Mouse (Mus musculus) erythroid progenitor cell, adult 5-6 weeks (primary cell): Measurements from ENCODE around the gene Cdca7l. TPM values are rescaled to one million over a fixed set of nuclear protein-coding genes. Genes with fewer than 3 reads are reported as not detected.
"Not testable (repeated sequence)": the region's sequence is repeated elsewhere in the genome, so short reads cannot be mapped to it uniquely, and the experiment has no call there.

ENCODE experiments used
- ATAC-seq: replicated peaks from 2 replicates; pipeline ENCODE4 v1.8.0; 2016; ENCODE audit warnings: moderate number of reproducible peaks, mild to moderate bottlenecking, moderate TSS enrichment, inconsistent platforms; ENCODE audit not compliant: poor library complexity, low FRiP score, severe bottlenecking
- total RNA-seq, 2 experiments: library from RNA; stranded (forward) in 1 of 2; stranded (reverse) in 1 of 2; fragments of 150-400 nt in 1 of 2; fragments of 186-747, 209-891 nt in 1 of 2; gene quantifications; 2 replicates each; pipeline versions ENCODE4 v1.2.3 to v1.2.4; 2015 to 2017; ENCODE audit warnings: low replicate concordance in 2 of 2

Gene Cdca7l
- total RNA-seq (2015; ENCODE audit: low replicate concordance), result 5.9 and 7.6 TPM in 2 replicates
- 16.7 and 17.9 TPM in 2 replicates for total RNA-seq (2017; ENCODE audit: low replicate concordance)

- ATAC-seq, result not testable (repeated sequence)
Measured at GRCm38 (mm10) chr12:117803989-117804388, at the start of gene Cdca7l. Gene Cdca7l (plus strand): TSS chr12:117804289.

- ATAC-seq, result no peak
Measured at GRCm38 (mm10) chr12:117756010-117756409, 48.1 kb upstream of the Cdca7l start.

DNA sequence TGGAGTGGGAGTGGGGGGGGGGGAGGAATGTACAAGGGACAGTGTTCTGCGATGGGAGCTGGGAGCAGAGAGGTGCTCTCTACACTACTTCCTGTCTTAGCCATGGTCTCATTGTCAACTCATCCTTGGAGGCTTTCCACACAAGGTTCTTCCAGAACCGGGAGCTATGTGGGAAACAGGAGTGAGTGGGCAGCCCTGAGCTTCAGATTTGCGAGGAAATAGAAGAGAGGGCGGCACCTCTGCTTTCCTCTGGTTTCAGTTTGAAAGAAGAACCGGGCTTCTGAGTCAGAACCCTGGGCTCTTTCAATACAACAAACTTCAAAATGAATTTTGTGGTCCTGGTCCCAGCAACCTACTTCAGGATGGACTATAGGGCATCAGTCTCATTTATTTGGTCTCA is 43.7 kb upstream of the Cdca7l start:
- ATAC-seq, result no peak

DNA sequence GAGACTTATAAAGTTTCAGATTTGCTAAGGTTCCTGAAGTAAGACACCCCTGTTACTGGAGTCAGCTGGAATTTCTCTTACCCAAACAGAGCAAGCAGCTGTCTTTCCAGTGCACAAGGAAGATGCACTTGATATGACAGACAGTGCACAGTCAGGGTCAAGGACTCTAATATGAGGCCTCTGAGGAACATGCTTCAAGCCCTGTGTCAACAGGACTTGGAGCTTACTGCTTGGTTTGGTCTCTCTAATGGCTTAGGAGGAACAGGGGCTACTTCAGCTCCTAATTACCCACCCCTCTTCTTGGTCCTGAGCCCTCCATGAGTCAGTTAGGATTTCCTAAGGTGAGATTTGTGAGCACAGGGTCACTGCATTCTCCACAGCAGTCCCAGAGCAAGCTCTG is 43.2 kb upstream of the Cdca7l start:
- ATAC-seq, result no peak

GRCm38 (mm10) chr12:117761698-117762097 is 42.4 kb upstream of the Cdca7l start:
- no peak for ATAC-seq

DNA sequence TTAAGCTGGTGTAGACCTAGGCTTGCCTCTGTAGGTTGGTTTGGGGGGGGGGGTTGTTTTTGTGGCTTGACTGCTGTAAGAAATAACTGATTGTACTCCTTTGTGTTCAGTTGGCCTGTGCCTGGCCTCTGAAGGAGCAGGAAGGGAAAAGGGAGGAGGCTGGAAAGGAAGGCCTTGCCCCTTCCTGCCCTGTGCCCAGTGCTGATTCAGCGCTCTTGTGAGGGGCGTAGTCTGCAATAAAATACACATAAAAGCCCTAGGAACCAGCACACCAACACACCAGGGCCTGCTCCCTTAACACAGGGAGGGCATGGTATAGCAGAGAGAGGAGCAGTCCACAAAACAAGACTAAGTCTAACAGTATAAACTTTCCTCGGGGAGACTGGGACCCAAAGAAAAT is 40.8 kb upstream of the Cdca7l start:
- no peak for ATAC-seq

GRCm38 (mm10) chr12:117764839-117765238 is 39.2 kb upstream of the Cdca7l start:
- no peak; the same call in 1 of the 2 replicates for ATAC-seq

DNA sequence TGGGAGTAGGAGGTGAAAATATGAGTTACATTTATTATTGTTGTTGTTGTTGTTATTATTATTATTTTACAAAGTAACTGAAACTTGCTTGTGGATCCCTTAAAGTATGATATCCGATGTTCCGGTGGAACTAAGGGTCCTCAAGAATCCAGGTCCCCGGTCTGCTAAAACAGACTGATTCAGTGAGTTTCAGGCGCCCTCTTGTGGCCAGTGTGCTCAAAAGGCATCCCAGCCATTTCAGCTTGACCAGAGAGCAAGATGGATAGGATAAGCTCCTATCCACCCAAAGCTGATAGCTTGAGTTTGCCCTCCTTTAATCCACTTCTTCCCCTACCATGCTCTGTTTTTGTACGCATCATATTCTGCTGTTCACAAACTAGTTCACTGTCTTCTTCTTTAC is 35.0 kb upstream of the Cdca7l start:
- ATAC-seq, result no peak

- ATAC-seq, result no peak
Measured at GRCm38 (mm10) chr12:117770211-117770610, 33.9 kb upstream of the Cdca7l start.

- no peak for ATAC-seq
Measured at GRCm38 (mm10) chr12:117771156-117771555, 32.9 kb upstream of the Cdca7l start.

GRCm38 (mm10) chr12:117772638-117773037 is 31.5 kb upstream of the Cdca7l start:
- ATAC-seq, result no peak

GRCm38 (mm10) chr12:117776841-117777240 is 27.2 kb upstream of the Cdca7l start:
- ATAC-seq, result no peak

DNA sequence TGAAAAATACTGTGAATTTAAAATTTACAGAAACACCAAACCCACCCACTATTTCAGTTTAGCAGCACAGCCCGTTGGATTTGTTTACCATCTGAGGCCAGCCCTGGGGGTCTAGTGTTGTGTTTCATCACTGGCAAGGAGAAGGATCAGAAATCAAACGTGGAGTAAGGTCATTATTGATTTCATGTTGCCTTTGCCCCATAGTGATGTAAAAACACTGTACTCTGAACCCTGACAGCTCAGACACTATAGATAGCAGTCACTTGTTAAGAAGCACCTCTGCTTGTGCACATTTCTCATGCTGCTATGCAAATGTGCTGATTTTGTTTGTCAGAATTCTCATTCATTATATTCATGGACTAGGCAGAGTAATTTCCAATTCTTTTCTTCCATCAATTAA is 22.7 kb upstream of the Cdca7l start:
- no peak for ATAC-seq

- no peak for ATAC-seq
Measured at GRCm38 (mm10) chr12:117783426-117783825, 20.7 kb upstream of the Cdca7l start.

GRCm38 (mm10) chr12:117786621-117787020 is 17.5 kb upstream of the Cdca7l start:
- no peak for ATAC-seq

- ATAC-seq, result no peak
Measured at GRCm38 (mm10) chr12:117788513-117789011, 15.5 kb upstream of the Cdca7l start.

DNA sequence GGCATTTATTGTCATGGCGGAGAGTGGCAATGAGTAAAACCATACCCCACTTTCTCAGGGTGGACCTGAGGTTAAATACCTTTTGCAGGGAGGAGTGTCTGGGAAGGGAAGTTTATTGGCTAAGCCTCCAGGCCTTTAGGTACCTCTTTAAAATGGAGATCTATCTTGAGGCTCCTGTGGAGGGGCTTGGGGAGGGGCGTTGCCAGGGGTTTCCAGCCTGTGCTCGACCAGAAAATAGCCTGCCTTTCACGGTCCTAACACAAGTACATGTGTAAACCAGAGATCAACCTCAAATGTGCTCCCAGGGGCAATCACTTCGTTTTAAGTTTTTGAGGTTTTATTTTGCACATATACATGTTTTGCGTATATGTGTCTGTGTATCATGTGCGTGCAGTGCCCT is 15.1 kb upstream of the Cdca7l start:
- no peak for ATAC-seq

DNA sequence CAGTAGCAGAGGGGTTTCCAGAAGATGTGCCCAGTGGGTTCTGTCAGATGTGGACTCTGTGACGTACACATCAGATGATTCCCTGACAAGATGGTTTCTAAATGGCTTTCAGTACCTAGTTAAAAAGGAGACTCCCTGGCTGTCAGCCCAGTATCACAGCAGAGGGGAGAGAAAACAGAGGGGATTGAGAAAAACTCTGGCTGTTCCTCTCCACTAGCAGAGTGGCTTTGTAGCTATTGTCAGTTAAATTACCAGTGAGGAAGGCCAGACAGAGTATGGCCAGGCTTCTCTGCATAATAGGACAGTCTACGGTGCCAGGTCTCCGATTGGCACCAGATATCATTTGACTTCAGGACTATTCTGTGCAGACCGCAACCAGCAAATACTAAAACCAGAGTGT is 8.8 kb upstream of the Cdca7l start:
- no peak for ATAC-seq

- ATAC-seq, result no peak
Measured at GRCm38 (mm10) chr12:117805576-117805975, 1.5 kb downstream of the Cdca7l start.

DNA sequence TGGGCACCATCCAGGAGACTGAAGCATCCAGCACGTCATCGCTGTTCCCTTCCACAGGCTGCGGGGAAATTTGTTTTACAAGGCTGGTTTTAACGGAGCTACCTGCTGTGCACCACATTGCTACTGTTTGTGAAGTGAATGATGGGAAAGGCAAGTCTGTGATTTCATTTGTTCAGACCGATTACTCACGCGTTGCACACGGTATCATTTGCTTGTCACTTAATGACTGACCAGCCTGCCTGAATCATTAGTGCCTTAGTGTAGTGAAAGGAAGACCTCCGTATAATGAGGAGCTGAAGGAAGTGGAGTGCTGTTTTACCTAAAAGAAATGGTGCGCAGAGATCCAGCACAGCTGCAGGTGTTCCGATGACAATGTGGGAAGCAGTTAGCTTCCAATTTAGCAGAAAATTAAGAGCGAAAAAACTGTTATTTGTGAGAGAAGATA is 1.9 kb downstream of the Cdca7l start:
- no peak for ATAC-seq

DNA sequence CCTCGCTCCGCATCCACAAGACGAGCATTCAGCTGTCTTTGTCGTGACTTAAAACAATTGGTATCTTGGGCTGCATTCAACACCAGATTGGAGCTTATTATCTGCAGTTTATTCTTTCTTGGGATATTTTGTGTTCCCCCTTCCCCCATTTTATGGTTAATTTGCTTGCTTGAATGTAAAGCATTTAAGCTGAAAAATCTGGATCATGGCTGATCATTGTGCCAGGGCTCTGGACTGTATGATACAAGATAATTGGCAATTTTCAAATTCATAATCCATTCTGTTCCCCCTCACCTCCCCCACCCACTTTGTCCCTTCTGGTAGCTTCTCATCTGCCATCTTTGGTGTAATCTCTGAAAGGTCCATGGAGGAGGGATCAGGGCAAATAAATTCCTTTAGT is 2.4 kb downstream of the Cdca7l start:
- no peak for ATAC-seq

GRCm38 (mm10) chr12:117807637-117808036 is 3.5 kb downstream of the Cdca7l start:
- no peak for ATAC-seq
